Mouse (Mus musculus): ENCODE measurements around the gene Atp6v1a.

Gene Atp6v1a

DNA sequence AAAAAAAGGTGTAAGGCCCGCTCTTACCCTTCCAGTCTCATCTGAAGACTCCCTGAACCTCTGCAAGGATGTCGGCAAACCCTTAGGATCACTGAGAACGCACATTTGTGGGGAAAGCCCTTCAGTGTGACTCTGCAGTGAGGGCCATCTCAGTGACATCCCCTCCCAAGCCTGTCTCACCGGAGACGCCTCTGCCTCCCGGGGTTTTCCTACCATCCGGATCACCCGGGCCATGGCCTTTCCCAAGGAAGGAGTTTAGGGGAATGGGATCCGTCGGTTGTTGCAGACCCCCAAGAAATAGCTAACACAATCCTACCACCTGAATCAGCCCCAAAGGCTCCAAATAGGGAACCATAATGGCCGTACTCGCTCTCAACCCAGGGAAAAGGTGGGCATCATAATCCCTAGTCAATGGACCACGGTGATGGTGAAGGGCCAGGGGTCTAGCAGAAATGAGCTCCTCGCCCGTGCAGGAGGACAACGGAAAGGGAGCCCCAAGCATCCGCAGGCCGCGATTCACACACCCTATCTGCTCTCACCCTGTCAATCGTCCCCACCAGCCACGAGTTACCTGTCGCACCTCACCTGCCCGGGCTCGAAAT is 1.0 kb downstream of the Atp6v1a start:
- peak; percentile 51 for DNase-seq (ENCODE audit: low spot score)

DNA sequence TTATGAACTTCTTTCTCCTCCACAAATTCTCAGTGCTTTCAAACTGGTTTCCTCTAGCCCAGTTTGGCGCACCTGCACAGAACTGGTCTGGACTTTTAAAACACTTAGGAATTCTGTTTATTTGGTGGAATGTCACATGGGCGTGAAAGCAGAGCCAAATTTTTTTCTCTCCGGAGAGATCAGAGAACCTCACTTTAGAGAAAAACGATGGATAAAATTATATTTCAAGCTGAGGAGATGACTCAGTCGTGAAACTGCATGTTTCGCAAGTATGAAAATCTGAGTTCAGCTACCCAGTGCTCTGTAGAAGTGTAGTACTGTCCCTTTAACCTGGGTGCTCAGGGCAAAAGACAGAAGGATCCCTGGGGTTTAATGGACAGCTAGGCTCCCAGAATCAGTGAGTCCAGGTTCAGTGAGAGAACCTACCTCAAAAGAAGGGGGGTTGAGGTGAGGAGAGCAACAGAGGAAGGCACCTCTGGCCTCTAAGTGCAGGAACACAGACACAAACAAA is 2.9 kb downstream of the Atp6v1a start:
- peak; percentile 65 for DNase-seq (ENCODE audit: low spot score)

DNA sequence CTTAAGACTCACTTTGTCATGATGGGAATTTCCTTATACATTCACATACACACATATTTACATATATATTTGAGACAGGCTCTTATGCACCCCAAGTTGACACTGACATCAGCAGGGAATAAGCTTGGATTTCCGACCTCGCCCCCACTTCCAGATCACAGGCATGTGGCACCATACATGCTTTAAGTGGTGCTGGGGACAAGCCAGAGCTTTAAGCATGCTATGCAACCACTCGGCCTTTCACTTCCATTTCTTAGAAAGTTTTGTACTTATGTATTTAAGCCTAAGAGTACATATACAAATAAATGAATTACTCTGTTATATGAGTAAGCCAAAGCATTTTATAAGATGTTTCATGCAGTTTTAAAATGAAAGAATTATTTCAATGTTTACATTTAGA is 6.3 kb downstream of the Atp6v1a start:
- no peak for DNase-seq (ENCODE audit: low spot score)

DNA sequence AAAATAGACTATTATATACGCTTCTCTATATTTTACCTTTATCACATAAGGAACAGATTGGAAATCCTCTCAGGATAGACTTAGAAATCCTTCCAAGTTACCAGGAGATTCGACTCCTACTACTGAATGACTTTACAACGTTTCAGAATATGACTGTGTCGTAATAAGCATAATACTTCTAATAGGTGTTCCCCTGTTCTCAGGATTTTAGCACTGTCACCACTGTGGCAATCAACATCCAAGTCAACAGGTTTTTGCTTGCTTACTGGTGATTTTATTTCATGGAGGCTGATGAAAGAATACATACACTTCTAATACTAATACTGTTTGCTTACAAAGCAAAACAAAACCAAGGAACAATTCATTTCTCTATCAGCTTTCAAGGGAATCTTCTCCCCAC is 7.2 kb downstream of the Atp6v1a start:
- DNase-seq (ENCODE audit: low spot score) = no peak

DNA sequence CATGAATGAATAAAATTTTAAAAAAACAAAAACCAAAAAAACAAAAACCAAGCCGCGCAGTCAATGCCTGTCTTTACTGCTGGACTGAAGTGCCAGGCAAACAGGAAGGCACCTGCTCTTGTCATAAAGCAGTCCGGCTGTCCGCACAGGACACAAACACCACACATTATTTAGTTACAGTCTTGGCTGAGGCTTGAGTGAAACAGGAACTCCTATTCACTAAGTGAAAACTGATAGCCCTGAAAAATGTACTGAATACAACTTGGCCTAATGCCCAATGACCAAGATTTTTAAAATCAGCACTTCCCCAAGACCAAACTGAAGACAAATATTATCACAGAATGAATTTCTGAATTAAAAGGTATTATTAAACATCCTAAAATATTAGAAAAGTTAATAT is 13.1 kb downstream of the Atp6v1a start:
- DNase-seq (ENCODE audit: low spot score) = no peak

DNA sequence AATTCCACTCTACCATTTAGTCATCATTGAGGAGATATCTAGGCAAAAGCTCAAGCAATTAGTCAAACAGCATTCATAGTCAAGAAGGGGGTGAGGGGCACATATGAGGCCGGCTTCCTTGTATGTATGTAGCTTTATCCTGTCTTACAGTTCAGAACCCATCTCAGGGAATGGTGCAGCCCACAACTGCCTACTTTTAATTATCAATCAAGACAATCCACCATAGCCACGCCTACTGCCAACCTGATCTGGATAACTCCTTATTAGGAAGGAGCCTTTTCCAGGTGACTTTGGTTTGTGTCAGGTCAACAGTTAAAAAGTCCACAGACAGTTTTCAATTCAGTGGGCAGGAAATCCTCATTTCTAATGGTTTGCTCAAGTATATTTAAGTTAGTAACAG is 14.1 kb downstream of the Atp6v1a start:
- DNase-seq (ENCODE audit: low spot score) = no peak

DNA sequence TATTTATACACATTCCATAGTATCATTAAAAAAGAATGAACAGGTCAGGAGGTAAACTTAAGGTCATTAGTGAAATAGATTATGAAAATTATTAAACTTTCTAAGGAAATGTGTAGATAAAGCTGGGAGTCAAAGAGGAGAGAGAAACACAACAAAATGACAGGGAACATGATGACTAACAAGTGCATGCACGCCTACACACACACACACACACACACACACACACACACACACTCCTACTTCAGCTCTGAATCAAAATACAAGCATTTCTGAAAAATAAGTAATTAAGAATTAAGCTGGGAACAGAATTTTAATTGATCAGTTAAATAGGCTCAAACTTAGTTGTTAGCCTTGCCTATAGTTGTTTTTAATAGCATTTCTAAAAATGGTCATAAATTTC is 14.8 kb downstream of the Atp6v1a start:
- DNase-seq (ENCODE audit: low spot score) = no peak

DNA sequence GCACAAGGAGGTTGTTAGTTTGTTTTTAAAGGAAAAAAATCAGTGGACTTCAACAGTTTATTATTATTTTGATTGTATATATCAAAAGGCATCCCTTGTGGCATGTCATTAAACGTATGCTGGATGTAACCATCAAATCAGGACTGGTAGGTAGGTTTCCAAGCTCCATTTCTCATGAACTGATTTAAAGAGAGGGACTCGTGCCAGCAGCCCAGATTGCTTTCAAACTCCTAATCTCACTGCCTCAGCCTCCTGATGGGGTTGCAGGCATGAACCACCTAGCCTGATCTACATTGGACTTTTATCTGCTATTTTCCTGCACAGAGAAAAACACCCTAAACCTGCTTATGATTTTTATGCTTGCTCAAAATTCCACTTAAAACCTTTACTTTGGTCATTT is 15.7 kb downstream of the Atp6v1a start:
- no peak for DNase-seq (ENCODE audit: low spot score)

DNA sequence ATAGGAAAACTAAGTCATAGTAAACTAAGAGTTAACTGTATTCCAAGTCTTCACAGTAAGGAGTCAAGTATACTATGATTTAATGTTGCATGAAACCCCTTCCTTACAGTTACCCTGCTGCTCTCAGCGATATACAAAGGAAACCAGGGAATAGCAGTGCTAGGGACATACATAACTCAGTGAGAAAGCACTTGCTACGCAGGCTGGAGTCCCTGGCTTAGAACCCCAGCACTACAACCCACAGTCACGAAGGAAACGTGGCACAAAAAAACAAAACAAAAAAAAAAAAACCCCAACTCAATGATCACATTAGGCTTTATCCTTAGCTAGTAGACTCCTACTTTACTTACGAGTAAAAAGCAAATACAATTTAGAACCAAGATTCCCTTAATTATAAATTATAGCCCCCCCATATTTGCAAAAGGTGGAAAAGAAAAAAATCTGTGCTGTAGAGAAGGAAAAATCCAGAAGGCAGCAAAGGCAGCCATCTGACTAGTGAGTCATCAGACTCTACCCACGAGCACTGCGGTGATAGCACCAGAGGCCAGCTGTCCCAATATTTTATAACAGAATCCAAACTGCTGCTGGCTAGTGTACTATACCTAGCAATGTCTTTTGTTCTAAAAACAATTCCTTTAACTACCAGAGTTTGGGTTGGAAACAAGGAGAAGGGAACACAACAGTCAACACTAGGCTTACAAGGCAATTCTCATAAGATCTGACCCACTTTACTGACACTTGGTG is 16.4 kb downstream of the Atp6v1a start:
- DNase-seq (ENCODE audit: low spot score) = peak; percentile 66

DNA sequence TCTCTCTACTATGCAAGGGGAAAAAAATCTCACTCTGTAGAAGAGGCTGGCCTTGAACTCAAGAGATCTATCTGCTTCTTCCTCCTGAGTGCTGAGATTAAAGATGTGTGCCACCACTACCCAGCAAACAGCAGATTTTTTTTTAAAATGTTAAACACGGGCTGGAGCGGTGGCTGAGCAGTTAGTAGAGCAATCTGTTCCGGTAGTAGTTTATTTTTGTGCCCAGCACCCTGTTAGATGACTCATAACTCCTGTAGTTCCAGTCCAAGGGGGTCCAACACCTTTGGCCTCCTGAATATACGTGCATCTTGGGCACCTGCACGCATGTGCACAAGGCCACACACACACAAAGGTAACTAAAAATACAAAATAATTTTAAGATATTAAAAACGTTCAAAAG is 16.9 kb downstream of the Atp6v1a start:
- no peak for DNase-seq (ENCODE audit: low spot score)

DNA sequence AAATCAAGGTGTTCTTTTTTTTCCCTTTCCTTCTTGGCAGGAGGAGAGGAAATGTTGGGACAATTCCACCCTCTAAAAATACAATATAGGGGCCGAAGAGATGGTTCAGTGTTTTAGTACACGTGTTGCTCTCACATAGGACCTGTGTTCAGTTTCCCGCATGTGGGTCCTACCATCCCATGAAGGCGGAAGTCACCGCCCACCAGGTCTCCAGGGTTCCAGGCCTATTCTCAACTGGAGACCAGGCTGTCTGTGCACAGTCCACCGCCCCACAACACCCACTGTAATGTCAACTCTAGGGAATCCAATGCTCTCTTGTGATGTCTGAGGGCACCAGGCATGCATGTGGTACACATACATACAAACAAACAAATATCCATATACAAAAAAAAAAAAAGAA is 17.4 kb downstream of the Atp6v1a start:
- DNase-seq (ENCODE audit: low spot score) = no peak

DNA sequence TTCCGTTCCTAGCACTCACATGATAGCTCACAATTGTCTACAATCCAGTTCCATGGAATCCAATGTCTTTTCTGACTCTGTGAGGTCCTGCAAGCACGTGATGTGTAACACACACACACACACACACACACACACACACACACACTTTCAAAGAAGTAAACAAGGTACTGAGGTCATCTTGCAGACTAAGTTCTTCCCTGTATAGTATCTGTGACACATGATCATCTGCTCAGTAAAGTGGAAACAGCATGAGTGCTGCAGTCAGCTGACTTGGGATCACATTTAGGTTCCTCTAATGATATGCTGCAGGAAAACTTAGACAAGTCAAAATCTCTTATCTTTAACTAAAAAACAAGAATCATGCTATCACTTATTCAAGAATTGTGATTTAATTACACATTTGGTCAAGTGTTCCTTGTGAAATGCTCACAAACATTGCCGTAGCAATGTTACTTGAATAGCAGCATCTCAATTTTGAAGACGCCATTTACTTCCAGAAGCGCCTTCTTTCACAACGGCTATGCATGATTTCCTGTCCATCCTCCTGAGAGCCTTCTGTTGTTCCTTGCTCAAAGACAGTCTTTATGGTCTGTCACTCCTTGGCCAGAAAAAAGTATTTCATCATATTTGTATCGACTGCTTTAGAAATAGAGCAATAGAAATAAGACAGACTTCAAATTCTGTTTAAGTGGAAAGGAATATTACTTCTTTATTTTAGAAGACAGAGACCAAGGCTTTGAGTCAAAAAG is 19.6 kb downstream of the Atp6v1a start:
- peak; percentile 40 for DNase-seq (ENCODE audit: low spot score)

DNA sequence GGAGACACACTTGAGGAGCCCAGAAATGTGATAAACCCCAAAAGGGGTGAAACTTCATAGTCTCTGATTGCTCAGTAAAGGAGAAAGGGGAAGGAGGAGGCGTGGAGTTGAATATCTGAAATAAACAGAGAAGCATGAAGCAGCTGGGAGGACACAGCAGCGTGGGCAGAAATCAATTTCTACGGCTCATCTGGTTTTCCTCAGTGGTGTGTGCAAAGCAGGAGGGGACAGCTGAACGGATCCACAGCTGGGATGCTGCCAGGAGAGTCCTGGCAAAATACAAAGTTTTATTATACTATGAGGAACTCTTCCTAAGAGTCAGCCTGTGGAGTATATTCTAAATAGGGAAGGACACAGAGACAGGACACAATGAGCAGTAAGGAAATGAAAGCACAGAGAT is 30.5 kb downstream of the Atp6v1a start:
- DNase-seq (ENCODE audit: low spot score) = no peak

DNA sequence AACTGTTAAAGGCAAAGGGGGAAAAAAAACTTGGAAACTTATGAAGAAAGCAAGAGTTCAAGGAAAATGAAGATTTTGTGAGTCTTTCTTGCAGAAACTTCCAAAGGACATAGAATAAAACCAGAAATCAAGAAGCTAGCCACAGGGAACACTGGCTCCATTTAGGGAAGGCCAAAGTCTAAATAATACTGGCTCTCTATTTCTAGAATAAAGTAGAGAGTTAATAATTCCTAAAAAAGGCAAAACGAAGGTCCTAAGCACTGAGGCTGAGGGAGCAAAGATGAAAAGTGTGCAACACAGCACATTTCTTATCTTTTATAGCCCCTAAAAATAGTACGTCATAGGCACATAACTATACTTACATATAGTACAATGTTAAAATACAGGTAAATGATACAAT is 34.3 kb downstream of the Atp6v1a start:
- DNase-seq (ENCODE audit: low spot score) = no peak

DNA sequence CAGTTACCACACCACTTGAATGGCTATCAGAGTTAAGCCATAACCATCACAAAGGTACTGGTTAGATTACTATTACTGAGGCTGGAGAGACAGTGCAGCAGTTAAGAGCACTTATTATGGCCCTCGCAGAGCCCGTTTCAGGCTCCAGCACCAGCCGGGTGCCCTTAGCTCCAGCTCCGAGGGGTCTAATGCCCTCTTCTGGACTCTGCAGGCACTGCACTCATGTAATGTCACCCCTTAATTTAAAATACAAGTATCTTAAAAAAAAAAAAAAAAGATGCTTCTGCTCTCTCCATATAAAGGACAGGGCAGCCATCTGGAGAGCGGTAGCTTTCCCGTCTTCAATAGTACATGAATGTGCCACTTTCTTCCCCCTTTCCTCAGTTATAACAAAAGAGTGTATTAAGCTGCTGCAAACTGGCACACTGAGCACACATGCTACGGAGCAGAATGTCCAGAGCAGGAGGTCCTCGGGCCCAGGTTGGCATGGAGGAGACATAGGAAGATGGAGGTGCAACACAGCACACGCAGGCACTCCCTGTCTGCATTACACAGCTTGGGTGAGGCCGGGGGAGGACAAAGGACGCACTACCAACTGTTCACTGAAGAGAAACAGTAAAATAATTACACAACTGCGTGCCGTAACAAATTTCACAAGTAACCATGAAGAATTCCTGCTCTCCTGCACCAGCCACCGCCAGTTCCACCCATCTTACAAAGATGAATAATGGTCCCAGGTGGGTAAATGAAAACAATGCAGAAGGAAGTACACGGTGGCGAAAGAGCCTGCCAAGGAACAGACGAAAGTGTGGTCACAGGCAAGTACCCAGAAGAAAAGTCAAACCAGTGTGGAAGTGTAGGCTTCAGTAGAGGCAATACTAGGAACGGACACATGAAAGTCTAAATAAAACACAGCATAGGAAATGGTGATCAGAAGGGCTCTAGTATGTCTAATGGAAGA is 35.4 kb downstream of the Atp6v1a start:
- no peak for DNase-seq (ENCODE audit: low spot score)

DNA sequence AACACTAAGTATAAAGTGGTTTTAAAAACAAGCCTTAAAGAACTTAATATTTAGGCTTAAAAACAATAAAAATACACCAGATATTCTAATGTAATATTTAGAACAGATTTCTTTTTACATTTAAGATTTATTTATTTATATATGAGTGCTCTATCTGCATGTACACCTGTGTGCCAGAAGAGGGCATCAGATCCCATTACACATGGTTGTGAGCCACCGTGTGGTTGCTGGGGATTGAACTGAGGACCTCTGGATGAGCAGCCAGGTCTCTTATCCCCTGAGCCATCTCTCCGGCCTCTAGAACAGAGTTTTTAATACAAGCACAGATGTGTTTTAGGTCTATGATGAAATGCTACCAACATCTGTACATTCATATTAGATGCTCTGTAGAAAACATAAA is 36.6 kb downstream of the Atp6v1a start:
- DNase-seq (ENCODE audit: low spot score) = no peak

DNA sequence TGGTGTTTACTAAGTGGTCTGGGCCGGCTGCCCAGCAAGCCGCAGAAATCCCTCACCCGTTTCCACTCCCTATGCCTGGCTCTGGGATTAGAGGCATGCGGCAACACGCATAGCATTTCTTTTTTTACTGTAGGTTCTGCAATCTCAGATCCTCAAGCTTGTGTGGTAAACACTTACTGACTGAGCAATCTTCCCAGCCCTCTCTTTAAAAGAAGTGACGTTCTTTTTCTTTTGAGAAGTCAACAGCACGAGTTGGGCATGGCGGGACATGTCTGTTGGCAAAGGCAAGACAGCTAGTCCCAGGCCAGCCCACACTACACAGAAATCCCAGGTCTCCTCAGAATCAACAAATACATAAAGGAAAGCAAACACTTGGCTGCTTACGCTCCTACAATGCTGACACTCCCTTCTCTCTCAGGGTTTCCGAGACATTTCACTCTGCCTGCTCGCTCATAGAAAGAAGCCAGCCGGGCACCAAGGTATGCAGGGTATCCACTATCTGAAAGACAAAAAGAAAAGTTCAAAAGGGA is 38.3 kb downstream of the Atp6v1a start:
- DNase-seq (ENCODE audit: low spot score) = no peak

DNA sequence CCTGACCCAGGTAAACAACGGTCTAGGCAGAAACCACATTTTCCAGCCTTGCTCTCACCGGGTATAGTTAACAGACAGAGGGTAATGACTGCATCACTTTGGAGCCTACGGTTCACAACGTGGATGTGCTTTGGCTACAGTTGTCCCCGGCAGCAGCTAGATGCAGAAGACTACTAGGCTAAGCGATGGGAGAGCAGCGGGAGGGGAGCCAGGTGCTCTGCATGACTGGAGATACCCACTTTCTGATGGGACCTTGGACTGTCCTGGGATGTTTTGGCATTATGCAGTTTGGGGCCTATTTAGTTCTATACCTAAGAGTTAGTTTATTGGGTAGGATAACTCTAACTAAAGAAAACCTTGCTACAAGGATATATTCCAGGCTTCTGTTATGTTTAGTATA is 40.1 kb downstream of the Atp6v1a start:
- DNase-seq (ENCODE audit: low spot score) = no peak

DNA sequence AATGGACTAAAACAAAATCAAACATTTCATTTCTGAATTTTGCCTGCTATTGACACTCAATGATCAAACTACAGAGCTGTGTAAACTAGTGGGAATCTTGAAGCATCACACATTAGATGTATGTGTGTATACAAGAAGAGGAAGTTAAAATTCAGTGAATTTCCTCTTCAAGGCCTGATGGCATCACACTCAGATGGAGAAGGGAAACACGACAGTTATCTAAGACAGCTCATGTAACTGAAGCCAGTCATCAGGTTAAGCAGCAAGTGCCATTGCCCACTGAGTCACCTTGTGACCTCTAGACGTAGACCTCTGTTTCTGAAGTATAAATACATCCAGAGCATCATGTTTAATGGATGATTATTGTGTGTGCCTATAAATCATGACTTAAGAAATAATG is 51.9 kb downstream of the Atp6v1a start:
- DNase-seq (ENCODE audit: low spot score) = no peak

DNA sequence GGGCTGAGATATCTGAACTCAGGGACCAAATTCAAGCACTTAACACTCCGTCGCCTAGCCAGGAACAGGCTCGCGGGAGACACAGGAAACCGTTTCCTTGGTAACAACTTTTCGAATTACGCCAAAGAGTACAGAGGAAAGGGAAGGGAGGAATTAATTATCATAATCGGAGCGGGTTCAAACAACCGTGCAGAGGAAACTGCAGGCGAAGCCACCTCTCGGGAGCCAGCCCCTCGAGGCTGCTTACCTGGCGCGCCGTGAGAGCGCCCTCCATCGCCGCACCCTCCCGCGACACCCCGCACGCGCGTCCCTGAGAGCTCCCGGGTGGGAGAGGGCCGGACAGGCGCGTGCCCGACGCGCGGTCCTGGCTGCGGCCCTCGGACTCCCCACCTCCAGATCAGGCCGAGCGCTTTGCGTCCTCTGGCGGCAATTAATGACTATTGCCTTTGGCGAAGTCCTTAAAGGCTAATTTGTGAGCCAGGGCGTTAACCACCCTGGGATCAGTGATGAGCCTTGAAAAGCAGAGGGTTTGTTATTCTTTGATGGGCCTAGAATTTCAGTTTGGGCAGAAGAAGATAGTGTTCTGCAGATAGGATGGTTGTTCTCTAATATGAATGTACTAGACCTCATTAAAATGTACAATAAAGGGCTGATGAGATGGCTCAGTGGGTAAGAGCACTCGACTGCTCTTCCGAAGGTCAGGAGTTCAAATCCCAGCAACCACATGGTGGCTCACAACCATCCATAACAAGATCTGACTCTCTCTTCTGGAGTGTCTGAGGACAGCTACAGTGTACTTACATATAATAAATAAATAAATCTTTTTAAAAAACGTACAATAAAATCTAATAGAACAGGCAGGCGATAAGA is 76.2 kb downstream of the Atp6v1a start, which contains the start of gene Gramd1c:
Gene Gramd1c (minus strand): TSS at position 321 of the 870 bp plus-strand sequence.
- DNase-seq (ENCODE audit: low spot score) = peak; percentile 39

DNA sequence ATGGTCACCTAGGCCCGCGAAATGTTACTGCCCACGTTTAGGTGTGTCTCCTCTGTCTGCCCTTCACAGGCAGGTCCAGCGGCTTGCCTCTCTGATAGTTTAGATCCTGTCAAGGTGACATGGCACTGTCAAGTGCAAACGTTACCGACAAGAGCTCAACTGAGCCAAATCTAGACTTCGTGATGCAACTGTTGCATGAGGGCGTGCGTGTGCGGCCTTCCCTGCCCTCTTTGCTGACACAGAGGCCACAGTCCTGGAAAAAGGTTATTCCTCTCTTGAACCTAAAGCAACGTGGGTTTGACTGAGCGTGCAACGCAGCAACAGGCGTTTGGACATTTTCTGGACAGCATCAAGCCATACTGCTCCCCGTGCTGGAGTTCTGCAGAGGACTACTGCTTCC is 78.2 kb downstream of the Atp6v1a start:
- DNase-seq (ENCODE audit: low spot score) = no peak
